Mouse (Mus musculus): ENCODE data around the gene Smad9.

Gene Smad9

DNA sequence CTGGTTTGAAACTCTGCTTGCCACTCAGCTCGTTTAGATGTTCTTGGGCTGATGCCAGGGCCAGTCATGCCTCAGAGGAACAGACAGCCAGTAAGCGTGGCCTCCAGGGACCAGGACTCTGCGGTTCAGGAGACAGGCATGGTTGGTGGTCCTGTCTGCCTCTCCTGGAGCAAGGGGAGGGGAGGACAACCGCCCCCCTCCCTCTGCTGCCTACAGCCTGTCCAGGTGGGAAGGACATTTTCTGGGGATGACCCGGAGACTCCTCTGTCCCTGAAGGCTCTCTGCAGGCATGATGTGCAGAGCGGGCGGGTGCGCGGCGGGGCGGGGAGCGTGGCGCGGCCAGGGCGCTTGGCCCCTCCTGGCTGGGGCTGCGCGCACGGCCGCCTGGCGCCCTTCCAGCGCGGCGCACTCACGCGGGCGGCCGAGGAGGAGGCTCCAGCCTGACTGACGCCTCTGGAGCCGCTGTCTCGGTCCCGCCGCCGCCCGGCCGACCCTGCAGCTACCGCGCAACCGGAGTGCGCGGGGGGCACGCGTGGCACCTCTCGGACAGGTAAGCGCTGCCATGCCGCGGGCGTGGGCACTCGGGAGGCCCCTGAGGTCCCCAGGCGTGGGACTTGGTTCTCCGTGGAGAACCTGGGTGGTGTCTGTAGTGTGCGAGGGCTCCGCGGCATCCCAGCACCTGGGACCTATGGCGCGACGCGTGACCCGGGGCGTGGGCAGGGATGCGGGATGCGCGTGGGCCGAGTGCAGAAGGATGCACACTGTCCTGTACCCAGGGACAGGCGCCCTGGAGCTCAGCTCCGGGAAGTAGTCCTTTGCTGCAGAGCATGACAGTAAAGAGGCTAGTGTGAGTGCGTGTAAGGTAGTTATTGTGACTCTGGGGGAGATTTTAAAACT is at the start of gene Smad9:
Gene Smad9 (plus strand): TSS at position 438 of the 897 bp plus-strand sequence.
- peak; percentile 72 for DNase-seq

DNA sequence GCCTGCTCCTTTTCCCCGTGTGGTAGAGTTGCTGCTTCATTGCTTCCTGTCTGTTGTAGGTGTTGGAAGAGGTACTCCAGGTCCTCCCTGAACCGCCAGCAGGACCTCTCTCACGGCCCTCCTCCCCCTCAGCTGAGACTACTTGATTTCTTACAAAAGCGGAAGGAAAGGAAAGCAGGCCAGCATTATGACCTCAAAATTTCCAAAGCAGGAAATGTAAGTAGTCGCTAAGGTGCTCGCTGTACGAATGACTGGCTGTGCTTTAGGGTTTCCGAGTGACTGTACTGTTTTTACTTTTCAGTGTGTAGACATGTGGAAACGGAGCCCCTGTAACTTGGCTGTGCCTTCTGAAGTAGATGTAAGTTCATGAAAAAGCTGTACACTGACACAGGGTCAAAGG is 46.4 kb upstream of the Smad9 start:
- no peak for DNase-seq

DNA sequence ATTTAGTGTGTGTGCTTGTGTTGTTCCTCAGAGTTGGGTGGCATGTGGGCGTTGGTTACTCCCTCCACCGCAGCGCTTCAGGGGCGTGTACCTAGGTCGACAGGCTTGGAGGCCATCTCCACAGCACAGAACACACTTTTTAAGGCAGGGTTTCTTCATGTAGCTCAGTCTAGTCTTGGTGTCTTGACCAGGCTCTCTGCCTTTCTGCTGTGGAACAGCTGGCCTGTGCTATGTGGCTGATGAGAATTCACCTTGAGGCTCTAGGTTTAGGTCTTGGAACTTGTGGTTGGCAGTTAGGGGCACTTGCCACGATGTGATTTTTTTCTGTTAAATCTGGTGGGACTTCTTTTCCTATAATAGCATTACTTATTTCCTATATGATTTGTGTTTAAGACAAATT is 41.1 kb upstream of the Smad9 start, which contains the start of gene Gm21958:
Gene Gm21958 (minus strand): TSS at position 101 of the 400 bp plus-strand sequence.
- DNase-seq, result no peak

DNA sequence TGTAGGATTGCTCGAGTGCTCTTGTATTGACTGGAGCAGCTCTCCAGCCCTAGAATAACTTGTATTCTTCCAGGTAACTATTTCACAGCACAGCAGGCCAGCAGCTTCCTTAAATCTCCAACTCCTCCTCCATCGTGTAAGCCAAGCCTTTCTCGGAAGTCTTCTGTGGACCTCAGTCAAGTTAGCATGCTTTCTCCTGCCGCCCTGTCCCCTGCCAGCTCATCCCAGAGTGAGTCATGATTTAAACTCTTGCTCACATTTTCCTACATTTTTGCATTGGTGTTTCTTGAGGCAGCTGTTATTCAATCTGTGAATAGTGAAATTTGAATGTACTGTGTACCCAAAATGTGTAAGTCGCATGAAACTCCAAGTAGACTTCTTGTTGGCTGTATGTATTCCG is 39.9 kb upstream of the Smad9 start:
- DNase-seq, result no peak

DNA sequence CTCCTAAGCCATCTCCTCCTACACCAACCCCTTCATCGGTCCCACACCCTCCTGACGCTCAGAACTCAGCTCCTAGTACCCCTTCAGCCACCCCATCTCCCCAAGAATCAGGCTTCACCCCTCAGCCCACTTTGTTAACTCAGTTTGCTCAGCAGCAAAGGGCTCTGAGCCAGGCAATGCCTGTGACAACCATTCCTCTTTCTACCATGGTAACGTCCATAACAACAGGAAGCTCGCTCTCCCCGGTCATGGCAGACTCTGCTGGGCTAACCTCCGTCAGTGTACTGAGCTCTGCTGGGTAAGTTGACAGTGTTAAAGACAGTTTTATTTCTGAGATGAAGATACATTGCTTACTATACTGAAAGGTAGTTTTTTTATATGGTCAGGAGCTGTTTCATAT is 38.0 kb upstream of the Smad9 start:
- no peak for DNase-seq

DNA sequence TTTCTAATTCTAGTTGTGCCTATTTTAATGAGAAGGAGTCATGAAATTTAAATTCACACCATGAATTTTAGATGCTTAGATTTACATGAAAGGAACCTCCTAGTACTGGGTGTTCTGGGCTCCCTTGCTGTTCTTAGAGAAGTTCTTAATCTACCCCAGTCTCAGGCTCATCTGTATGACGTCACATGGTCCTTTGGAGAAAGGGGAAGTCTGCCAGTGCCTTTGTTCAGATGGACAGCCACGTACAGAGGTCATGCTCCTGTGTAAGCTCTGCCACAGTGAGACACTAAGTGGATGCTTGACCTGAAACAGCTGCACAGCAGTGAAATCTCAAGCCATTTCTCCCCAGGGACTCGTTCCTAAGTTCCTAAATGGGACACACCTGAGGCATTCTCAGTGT is 36.4 kb upstream of the Smad9 start:
- no peak for DNase-seq

DNA sequence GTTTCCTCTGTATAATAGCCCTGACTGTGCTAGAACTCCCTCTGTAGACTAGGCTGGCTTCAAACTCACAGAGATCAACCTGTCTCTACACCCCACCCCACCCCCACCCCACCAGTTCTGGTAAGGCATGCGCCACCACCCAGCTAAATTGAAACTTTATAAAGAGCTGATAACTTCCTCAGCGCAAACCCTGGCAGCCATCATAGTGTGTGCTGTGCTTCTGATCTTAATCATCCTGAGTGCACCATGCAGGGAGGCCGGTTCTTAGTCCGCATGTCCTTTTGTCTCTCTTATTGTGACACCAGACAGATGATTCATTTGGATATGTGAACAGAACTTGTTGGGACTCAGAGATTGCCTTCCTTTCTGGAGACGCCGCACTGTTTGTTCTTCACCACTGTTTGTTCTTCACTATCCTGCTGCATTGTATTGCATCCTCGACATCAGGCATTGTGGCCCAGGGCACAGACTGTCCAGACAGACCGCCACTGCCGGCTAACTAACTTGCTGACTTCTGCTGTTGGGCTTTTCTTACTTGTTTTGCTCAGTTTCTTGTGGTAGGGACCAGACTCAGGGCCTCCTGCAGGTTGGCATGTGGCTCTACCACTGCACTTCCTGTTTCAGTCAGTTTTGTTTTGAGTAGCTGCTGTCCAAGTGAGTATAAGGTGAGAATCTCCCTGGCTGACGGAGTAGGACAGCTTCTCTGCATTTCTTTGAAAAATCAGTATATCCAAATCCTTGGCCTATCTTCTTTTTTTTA is 31.5 kb upstream of the Smad9 start:
- DNase-seq, result no peak

DNA sequence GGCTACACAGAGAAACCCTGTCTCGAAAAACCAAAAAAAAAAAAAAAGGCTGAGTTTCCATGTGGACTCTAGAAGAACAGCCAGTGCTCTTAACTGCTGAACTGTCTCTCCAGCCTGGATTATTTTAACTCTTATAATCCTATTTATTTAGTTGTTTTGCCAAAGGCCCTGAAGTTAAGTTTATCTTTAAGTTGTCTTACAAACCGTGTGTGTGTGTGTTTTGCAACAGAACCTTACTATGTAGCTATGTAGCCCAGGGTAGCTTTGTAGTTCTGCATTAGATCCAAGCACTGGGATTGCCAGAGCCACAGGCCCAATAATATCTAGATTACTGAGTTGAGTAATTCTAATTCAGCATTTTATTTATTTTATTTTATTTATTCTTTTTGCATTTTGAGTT is 30.0 kb upstream of the Smad9 start:
- no peak for DNase-seq

DNA sequence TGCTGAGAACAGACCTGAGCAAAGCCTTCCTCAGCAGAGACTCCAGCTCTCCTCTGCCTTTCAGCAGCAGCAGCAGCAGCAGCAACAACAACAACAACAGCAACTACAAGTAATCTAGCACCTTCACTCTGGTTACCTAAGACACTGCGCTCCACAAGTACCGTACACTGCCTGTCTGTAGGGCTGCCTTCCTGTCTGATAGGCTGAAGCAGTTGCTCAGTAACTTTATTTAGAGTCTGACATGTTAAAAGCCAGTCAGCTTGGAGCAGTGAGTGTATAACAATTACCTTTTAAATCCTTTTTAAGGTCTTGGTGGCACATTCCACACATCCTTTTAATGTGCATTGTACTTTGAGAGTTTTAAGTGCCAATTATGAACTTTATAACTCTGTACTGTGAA is 27.8 kb upstream of the Smad9 start:
- no peak for DNase-seq

DNA sequence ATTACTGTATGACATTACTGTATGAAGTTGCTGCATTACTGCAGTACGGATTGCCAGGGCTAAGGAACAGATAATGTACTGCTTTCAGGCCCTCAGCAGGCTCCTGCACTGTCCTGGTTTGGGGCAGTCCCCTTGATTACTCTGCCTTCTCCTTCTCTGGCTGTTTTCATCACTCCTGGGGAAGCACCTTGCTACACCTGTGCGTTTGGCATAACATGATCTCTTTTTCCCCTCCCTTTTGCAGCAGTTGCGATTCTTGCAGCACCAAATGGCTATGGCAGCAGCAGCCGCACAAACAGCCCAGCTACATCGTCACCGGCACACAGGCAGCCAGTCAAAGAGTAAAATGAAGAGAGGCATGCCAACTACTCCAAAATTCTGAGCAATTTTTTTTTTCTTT is 27.3 kb upstream of the Smad9 start:
- no peak for DNase-seq

DNA sequence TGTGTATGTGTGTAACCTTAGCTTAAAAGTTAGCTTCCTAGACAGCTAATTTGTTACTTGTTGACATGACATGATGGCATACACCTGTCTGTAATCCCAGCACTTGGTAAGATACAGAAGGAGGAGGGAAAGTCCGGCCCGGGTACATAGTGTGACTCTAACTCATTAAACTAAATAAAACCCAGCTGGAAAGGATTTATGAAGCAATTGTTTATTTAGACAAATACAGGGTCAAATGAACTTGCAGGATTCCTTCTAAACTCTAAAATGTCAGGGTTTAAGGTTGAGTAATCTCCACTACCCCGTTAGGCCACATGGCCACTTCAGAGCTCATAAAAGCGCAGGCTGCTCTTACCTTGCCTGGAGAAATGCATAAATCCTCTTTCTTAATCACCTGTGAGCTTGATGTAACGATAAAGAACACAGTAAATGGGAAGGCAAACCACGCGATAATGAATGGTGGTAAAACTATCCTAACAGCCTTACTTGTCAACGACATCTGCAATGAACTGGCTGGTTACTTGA is 23.7 kb upstream of the Smad9 start:
- no peak for DNase-seq

DNA sequence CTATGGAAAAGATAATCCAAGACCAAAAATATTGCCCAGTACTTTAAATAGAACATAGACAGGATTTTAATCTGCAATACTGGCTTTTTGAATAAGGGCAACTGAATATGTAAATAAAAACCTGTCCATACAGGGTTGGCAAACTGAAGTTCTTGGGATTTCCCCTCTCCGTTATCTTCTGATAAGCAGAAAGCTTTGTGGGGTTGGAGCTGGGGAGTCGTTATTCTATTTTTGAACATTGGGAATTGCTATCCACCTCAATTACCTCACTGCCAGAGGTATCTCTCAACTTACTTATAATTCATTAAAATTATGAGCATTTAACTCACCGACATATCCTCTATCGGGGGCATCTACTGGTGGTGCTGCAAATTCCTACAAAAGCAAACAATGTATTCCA is 23.0 kb upstream of the Smad9 start:
- DNase-seq, result no peak

DNA sequence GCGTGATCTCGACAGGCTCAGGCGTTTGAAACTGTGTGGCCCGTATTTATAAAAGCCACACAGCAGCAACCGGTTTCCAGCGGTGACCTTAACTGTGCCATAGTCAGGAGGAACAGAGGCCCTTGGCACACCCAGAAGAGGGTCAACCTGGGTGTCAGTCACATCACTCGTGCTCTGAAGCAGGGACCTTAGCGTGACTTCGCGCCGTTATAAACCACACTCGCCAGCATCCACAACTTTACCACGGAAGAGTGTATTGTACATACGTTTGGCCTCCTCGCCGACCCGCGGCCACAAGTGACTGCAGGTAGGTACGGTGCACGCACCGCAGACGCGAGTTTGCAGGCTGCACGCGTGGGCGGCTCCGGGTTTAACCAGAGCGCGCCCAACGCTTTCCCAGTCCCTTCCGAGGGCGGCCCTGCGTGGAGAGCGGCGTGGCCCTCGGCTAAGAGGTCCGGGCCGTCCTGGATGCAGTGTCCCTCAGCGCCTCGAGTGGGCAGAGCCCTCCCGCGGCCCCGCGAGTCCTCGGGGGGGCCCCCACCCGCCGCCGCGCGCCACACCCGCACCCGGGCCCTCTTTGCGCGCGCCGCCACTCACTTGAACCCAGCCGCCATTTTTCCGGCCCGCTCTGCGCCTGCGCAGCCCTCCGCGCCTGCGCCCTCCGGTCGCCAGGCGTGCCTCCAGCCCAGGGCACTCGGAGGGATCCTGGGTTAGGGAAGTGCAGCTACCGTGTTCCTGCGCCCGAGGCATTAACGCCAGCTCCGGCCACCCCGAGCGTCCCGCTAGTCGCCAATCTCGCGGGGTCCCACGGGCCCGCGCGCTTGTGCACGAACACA is 20.8 kb upstream of the Smad9 start:
- DNase-seq, result peak; percentile 90

DNA sequence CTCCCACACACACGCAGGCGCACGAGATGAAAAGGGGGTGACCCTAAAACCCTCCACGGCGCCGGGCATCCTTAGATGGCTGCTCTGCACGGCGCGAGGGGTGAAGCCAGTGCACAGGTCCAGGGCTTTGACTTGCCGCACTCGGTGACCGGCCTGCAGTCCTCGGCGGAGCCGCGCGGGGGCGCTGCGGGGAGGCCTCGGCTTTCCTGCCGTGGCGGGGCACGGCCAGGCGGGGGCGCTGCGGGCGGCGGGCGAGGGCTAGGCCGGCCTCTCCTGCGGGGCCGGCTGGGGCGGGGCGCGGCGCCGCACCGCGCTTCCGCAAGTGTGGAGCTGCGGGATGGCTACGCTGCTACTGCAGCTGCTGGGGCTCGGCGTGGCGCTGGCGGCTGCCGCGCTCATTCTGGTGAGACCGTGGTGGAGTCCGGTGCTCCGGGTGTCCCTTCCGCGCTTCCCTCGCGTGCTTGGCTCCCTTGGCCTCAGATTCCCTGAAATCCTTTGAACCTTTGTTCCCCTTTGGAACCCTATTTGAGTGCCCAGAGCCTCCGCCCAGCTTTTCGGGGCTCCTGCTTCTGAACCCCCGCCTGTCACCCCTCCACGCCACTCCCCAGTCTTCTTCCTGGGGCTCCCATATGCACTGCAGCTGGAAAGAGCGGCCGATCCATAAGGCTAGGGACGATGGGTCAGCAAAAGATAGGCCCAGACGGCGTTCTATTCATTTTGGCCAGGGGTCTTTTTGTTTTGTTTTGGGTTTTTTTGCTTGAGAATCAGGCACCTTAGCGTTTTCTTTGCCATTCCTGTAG is 19.9 kb upstream of the Smad9 start, which contains the start of the genes Exosc8 and Alg5:
Gene Exosc8 (minus strand): TSS at position 147 of the 800 bp plus-strand sequence.
Gene Alg5 (plus strand): TSS at position 293 of the 800 bp plus-strand sequence.
- peak; percentile 95 for DNase-seq

DNA sequence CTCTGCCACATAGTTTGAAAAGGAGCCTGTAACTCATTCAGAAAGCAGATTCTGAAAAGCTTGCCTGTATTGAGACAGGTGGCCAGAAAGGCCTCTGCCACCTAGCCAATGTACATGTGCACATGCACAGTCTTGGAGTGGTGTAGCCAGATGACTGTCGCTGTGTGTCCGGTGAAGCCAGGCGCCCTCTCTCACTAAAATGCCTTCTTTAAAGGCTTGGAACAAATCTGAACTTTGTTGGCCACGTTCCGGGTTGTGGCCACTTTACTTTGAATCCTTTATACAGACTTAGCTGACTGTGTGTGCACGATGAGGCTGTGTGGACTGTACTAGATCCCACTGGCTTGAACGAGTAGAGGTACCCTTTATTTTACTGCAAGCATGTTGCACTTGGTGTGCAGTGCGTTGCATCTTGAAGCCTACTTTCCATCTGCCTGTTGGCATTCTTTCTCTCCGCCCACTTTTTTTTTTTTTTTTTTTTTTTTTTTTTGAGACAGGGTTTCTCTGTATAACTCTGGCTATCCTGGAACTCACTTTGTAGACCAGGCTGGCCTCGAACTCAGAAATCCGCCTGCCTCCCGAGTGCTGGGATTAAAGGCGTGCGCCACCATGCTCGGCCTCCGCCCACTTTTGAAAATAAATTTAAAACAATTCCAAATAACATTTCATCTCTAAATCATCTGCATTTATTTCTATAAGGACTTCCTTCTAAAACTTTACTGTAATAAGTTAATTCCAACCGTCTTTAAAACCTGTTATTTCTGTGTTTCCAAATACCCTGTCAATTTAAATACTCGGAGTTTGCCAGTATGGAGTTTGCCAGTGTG is 19.1 kb upstream of the Smad9 start:
- peak; percentile 35 for DNase-seq

DNA sequence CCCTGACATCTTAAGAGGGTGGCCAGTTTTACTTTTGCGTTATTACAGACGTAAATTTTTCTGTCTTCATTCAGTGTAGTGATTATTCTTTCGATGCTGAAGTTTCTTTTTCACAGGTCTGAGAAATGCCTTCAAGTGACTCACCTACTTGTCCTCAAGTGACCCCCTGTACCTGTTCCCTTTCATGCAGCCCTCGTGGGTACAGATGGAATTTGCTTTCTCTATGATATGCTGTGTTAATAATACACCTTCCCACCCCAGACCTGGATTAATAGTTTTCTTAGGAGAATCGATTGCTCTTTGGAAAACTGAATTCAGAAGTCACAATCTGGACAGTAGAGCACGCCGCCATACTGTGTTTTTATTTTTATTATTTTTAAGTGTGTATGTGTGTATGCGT is 18.1 kb upstream of the Smad9 start:
- DNase-seq, result no peak

DNA sequence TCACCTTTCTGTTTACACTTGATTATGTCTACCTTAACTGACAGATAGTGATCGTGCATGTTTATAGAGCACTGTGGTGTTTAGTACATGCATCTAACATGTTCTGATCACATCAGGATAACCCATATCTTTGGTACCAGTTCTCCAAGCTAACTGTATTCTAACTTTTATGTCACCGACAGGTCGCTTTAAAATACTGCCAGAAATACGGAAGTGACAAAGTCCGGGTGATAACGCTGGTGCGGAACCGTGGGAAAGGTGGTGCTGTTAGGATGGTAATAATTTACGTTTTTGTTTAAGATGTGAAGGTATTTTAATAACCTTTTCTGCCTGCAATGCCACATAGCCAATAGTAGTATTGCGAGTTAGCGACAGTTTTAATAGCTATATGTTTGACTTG is 13.4 kb upstream of the Smad9 start:
- DNase-seq, result no peak

DNA sequence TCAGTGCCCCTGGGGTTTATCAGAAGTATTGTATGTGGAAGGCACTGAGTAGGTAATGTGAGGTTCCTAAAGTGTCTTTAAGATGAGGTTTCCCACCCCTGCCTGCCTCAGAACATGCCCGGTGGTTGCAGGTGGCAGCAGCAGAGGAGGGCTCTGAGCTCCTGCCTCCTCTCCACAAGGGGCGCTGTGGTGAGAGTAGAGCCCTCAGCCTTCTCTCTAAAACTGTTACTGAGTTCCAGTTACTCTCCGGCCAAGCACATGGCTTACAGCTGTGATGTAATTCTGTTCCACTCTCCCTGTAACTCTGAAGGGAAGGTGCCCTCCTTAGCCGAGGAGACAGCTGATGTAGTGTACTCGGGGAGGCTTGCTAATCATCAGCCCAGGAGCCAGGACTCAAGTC is 9.6 kb upstream of the Smad9 start:
- peak; percentile 21 for DNase-seq

DNA sequence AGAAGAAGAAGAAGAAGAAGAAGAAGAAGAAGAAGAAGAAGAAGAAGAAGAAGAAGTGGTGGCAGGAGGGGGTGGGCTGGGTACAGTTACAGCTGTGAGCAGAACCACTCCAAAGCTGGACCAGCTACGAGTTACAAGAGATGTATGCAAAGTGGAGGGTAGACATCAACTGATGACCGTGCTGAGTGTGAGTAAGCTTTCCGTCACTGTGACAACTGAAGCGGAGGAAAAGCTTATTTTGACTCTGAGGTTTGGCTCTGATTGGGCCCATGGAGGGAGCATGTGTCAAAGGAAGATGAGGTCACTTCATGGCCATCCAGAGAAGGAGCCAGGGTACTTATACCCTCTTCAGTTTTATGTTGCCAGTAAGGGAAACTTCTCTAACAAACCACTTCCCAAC is 2.0 kb upstream of the Smad9 start:
- DNase-seq, result no peak

DNA sequence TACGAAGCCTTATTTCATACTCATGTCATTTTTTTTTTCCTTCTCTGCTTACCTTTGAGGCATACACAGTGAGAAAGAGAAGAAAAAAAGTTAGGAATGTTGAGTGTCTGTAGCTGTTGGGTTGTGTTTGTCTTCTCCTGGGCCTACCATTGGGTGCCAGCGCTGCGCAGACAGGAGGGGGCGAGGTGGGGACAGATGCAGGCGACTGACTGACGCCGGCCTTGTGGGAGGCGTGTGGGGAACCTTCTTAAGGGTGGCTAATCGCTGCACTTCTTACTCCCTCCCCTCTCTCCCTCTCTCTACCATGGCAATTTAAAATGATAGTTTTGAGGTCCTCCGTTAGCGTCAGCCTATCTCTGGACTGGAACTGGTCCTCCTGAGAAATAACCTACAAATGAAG is 676 bp downstream of the Smad9 start:
- peak; percentile 16 for DNase-seq

DNA sequence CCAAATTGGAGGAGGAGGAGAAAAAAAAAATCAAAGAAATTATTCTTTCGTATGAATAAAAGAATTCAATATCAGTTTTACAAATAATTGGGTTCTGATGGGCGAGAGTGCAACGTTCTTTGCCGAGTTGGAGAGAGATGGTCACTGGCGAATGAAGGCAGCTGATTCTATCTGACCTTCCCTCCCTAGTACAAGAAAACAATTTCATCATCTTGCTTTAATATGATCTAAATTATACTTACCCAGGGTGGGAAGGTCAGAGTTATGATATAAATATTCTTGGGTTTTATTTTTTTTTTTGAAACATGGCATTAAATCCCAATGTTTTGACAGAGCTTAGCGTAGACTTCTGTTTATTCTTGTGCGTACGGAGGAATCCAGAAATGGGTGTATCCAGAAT is 2.1 kb downstream of the Smad9 start:
- DNase-seq, result no peak

Measured in kidney, adult 18-20 months (tissue).